Mouse (Mus musculus): ENCODE data around the gene Ptprn2. TPM values are rescaled to one million over a fixed set of nuclear protein-coding genes. Genes with fewer than 3 reads are reported as not detected.

Ptprn2 gene
- total and polyA plus RNA-seq, 3 experiments: 0.17 TPM; not detected in 2

GRCm38 (mm10) chr12:116772081-116772566 is 286.6 kb downstream of the Ptprn2 start:
- Histone ChIP-seq H3K4me2 (ENCODE audit: insufficient read depth, low read depth, poor library complexity, severe bottlenecking) (no peak overlapping the region), H3K79me2 (replicated peaks; ENCODE audit: control insufficient read depth, extremely low read depth, insufficient read depth, poor library complexity, severe bottlenecking) (no peaks in the 10 kb centered on the region), H3K9ac (ENCODE audit: insufficient read depth, low read depth) (no peak overlapping the region), H3K9me3 (replicated peaks; ENCODE audit: low read length) (no peaks in the 10 kb centered on the region), H3K4me3 (replicated peaks in 1 of 3; ENCODE audit: low read depth in 2 of 3, low read length in 2 of 3, poor library complexity in 1 of 3) (no peak overlapping the region), H3K4me1 (ENCODE audit: control insufficient read depth in 1 of 2, insufficient read depth in 2 of 2) (no peaks in the 10 kb centered on the region), H3K27ac (ENCODE audit: insufficient read depth, low read depth) (no peak overlapping the region), H3K27me3 (replicated peaks) (peaks cover 71% of the 10 kb centered on the region), H3K36me3 (replicated peaks in 1 of 2; ENCODE audit: control insufficient read depth in 1 of 2, insufficient read depth in 1 of 2, low read length in 1 of 2) (no peaks in the 10 kb centered on the region)
- TF ChIP-seq KAT2A (IDR thresholded peaks at IDR 0.05; ENCODE audit: insufficient replicate concordance, low read length): no peak
- no peak for TF ChIP-seq ELF1 (IDR thresholded peaks at IDR 0.05; ENCODE audit: low read depth, low read length)
- no peak for TF ChIP-seq MXI1 (IDR thresholded peaks at IDR 0.05; ENCODE audit: low read depth, low read length)
- no peak for TF ChIP-seq UBTF (IDR thresholded peaks at IDR 0.05; ENCODE audit: low read depth, low read length)
- no peak for TF ChIP-seq ZKSCAN1 (IDR thresholded peaks at IDR 0.05; ENCODE audit: borderline replicate concordance, low read depth, low read length)
- TF ChIP-seq BHLHE40 (IDR thresholded peaks at IDR 0.05; ENCODE audit: low read depth, low read length): no peak
- TF ChIP-seq TCF12 (IDR thresholded peaks at IDR 0.05; ENCODE audit: low read depth, low read length): no peak
- TF ChIP-seq E2F4 (IDR thresholded peaks at IDR 0.05; ENCODE audit: insufficient replicate concordance, low read depth, low read length): no peak
- no peak for TF ChIP-seq ETS1 (conservative IDR thresholded peaks at IDR 0.05; ENCODE audit: low read depth, low read length)
- no peak for TF ChIP-seq ZNF384 (IDR thresholded peaks at IDR 0.05; ENCODE audit: low read depth, low read length)
- DNase-seq (ENCODE audit: extremely low read depth): no peak
- dilution Hi-C loops (cut with MboI; ENCODE audit: extremely low pct_ligation_motif_present, extremely low pct_unique_long_range_greater_than_20kb, low sequenced_read_pairs): no loop called here
- in situ Hi-C loops (cut with MboI; ENCODE audit: low pct_ligation_motif_present, low pct_unique_long_range_greater_than_20kb, low sequenced_read_pairs): no loop called here

- no peaks in the 10 kb centered on the region for H3K79me2 ChIP-seq (replicated peaks; ENCODE audit: control insufficient read depth, extremely low read depth, insufficient read depth, poor library complexity, severe bottlenecking)
- H3K4me2 ChIP-seq (ENCODE audit: insufficient read depth, low read depth, poor library complexity, severe bottlenecking): no peak overlapping the region
- no peak overlapping the region for H3K4me3 ChIP-seq (replicated peaks in 1 of 3; ENCODE audit: low read depth in 2 of 3, low read length in 2 of 3, poor library complexity in 1 of 3)
- dilution Hi-C loops (cut with MboI; ENCODE audit: extremely low pct_ligation_motif_present, extremely low pct_unique_long_range_greater_than_20kb, low sequenced_read_pairs) (no loop called here), in situ Hi-C loops (cut with MboI; ENCODE audit: low pct_ligation_motif_present, low pct_unique_long_range_greater_than_20kb, low sequenced_read_pairs) (no loop called here)
- no peak for DNase-seq (ENCODE audit: extremely low read depth)
- peaks cover 71% of the 10 kb centered on the region for H3K27me3 ChIP-seq (replicated peaks)
- no peaks in the 10 kb centered on the region for H3K9me3 ChIP-seq (replicated peaks; ENCODE audit: low read length)
- no peak overlapping the region for H3K27ac ChIP-seq (ENCODE audit: insufficient read depth, low read depth)
- no peak overlapping the region for H3K9ac ChIP-seq (ENCODE audit: insufficient read depth, low read depth)
- no peaks in the 10 kb centered on the region for H3K36me3 ChIP-seq (replicated peaks in 1 of 2; ENCODE audit: control insufficient read depth in 1 of 2, insufficient read depth in 1 of 2, low read length in 1 of 2)
- no peak for TF ChIP-seq KAT2A (IDR thresholded peaks at IDR 0.05; ENCODE audit: insufficient replicate concordance, low read length)
- no peak for TF ChIP-seq MAX (IDR thresholded peaks at IDR 0.05; ENCODE audit: low read length)
- no peak for TF ChIP-seq EP300 (IDR thresholded peaks at IDR 0.05; ENCODE audit: low read length)
- no peak for TF ChIP-seq NRF1 (IDR thresholded peaks at IDR 0.05; ENCODE audit: low read depth, low read length)
- no peak for TF ChIP-seq ZMIZ1 (IDR thresholded peaks at IDR 0.05; ENCODE audit: low read depth, low read length)
- no peak for TF ChIP-seq RAD21 (IDR thresholded peaks at IDR 0.05; ENCODE audit: low read depth, low read length)
- no peak for TF ChIP-seq CHD1 (IDR thresholded peaks at IDR 0.05; ENCODE audit: low read depth, low read length)
- TF ChIP-seq HCFC1 (IDR thresholded peaks at IDR 0.05; ENCODE audit: low read depth, low read length): no peak
- no peak for TF ChIP-seq ETS1 (conservative IDR thresholded peaks at IDR 0.05; ENCODE audit: low read depth, low read length)
- TF ChIP-seq E2F4 (IDR thresholded peaks at IDR 0.05; ENCODE audit: insufficient replicate concordance, low read depth, low read length): no peak
- TF ChIP-seq MXI1 (IDR thresholded peaks at IDR 0.05; ENCODE audit: low read depth, low read length): no peak
- TF ChIP-seq ZC3H11A (IDR thresholded peaks at IDR 0.05; ENCODE audit: low read depth, low read length): no peak
- no peak for TF ChIP-seq NELFE (IDR thresholded peaks at IDR 0.05; ENCODE audit: low read depth, low read length)
- TF ChIP-seq JUN (IDR thresholded peaks at IDR 0.05; ENCODE audit: insufficient read depth, low read depth, low read length): no peak
- no peak for TF ChIP-seq IRF4 (IDR thresholded peaks at IDR 0.05; ENCODE audit: low read depth, low read length)
- no peaks in the 10 kb centered on the region for H3K4me1 ChIP-seq (ENCODE audit: control insufficient read depth in 1 of 2, insufficient read depth in 2 of 2)
These were observed 287.8 kb downstream of the Ptprn2 start for GRCm38 (mm10) chr12:116773344-116773743.
